Mouse (Mus musculus): Measurements from ENCODE around the gene Trp73. TPM values are rescaled to one million over a fixed set of nuclear protein-coding genes. Genes with fewer than 3 reads are reported as not detected.

Gene Trp73
- total RNA-seq, 2 experiments from 2014 or later, result not detected

DNA sequence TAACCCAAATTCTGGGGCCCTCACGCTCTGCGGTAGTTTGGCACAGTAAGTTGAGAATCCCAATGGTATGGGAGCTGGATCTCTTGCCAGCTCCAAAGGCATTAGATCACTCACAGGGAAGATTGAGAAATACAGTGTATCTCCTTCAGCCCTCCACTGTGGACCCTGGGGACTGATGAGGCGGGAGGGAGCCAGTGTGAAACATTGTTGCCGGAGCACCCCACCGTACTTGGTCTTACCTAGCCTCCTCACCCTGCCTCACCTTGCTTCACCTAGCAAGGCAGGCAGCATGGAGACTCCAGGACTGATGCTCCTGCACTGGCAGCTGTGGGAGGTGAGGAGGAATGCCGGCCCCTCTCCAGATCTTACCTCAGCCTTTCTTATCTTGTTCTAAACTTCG, 84.5 kb downstream of the Trp73 start:
- no peak for ATAC-seq (replicated peaks; ENCODE audit: low FRiP score, poor library complexity, severe bottlenecking)

DNA sequence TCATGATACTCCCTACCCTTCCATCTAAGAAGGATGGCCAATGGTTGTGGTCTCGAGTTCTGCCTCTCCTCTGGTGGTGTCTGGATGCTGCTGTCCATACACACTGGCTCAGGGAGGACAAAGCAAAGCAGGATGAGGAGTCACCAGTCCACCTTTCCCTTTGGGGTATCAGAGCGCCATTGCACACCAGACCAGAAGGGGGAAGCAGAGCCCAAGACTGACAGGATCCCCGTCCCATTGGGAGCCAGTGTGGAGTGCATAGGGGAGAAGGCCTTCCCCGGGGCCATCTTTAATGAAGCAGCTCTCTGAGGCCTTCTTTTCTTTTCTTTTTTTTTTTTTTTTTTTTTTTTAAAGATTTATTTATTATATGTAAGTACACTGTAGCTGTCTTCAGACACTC, 86.9 kb downstream of the Trp73 start:
- ATAC-seq (replicated peaks; ENCODE audit: low FRiP score, poor library complexity, severe bottlenecking), result no peak

DNA sequence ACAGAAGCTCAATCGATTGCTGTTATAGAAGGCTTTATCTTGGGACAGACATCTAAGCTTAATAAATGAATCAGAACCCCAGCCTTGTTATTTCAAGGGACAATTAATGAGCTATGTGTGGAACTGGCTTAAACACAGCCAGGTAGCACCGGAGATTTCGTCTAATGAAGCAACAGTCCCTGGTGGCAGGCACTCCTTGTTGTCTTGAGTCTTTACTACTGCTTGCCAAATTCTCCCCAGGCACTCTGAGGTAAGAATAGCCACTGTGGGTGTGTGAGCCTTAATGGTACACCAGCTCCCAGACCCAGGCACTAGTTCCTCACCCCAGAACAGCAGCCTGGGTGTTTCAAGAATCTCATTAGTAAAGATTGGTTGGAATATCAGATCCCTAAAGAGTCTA, 88.6 kb downstream of the Trp73 start:
- no peak for ATAC-seq (replicated peaks; ENCODE audit: low FRiP score, poor library complexity, severe bottlenecking)

DNA sequence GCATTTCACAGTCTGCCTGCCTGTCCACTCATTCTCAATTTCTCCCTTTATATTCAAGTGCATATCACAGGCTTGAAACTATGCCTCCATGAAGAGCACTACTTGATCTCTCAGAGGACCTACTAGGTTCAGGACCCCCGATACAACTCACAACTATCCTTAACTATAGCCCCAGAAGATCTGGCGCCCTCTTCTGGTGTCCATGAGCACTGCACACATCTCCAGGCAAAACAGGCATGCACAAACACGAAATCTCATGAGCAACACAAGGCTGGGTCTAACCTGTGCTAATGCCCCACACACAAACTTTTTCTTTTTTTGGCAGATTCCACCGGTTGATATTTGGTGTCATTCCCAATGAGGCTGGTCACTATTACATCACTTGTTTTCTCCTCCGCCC, 94.2 kb downstream of the Trp73 start:
- no peak for ATAC-seq (replicated peaks; ENCODE audit: low FRiP score, poor library complexity, severe bottlenecking)

DNA sequence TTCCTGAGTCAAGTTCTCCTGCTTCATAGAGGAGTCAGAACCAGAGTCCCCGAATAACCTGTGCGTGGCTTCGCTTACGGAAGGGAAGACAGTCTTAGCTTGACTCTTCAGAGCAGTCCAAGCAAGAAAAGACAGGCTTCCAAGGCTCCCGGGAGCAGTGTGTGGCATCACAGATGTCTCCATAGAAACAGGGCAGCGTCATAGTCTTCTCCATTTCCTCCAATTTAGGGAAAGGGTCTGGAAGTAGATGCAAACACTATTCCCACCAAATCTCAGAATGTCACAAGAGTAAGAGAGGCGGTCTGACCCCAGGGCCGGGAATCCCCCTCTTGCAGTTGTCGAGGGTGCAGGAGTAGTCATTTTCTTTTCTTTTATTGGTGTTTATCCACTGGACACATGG, 97.4 kb downstream of the Trp73 start, which contains the start of gene Ccdc27:
Gene Ccdc27 (minus strand): TSS at position 101 of the 400 bp plus-strand sequence.
- ATAC-seq (replicated peaks; ENCODE audit: low FRiP score, poor library complexity, severe bottlenecking), result no peak

DNA sequence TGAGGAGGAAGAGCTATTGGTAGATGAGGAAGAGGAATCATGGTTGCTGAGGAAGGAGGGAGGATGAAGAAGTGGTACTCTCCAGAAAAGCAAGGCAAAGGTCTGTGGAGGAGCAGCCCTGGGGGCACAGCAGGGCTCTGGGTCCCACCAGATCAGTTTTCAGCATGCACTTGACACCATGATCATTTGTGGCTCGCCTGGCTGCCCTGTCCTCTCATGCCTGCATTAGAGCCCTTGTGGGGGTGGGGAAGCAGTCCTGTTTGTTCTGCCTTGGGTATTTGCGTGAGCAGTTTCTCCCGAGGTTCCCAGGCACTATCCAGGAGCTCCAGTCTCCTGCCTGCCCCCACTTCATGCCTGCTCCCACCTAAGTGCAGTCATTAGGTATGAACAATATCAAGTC, 102.9 kb downstream of the Trp73 start:
- no peak for ATAC-seq (replicated peaks; ENCODE audit: low FRiP score, poor library complexity, severe bottlenecking)

DNA sequence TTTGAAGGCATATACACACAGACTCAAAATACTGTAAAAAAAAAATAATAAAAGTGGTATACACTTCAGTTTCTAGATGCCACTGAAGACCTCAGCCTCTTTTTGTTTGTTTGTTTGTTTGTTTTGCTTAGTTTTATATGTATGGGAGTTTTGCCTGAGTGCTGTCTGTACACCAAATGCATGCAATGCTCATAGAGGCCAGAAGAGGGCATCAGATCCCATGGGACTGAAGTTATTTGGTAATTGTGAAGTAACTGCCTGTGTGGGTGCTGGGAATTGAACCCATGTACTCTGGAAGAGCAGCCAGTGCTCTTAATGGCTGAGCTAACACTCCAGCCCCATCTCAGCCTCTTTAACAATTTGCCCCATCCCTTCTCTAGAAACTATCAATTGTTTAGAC, 111.4 kb downstream of the Trp73 start:
- no peak for ATAC-seq (replicated peaks; ENCODE audit: low FRiP score, poor library complexity, severe bottlenecking)

DNA sequence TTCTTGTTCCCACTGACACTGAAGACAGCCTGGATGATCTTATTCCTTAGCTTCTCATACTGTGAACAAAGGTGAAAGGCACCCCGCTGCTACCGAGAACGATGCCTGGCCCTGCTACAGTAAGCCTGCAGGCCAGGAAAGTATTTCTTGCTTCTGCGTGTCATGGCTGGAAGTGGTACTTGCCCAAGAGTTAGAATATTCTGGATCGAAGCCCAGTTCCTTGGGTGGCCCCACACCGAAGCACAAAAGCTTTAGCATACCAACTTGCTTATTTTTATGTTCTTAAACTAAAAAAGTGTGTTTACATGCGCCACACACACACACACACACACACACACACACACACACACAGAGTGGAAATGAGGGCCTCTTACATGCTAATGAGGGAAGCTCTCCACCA, 111.9 kb downstream of the Trp73 start:
- ATAC-seq (replicated peaks; ENCODE audit: low FRiP score, poor library complexity, severe bottlenecking), result no peak

DNA sequence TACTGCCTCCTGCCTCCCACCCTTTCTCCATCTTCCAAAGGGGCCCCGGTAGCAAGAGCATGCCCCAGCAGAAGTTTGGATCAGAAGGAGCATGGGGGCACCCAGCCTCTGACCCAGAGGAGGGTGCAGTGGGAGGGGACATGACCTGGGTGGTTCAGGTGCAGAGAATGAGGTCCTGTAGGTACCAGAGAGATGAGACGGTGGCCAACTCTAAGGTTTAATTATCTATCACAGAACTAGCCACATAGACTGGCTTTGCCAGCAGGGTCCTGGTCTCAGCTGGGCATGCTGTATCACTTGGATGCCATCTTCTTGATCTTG, 113.6 kb downstream of the Trp73 start:
- no peak for ATAC-seq (replicated peaks; ENCODE audit: low FRiP score, poor library complexity, severe bottlenecking)

DNA sequence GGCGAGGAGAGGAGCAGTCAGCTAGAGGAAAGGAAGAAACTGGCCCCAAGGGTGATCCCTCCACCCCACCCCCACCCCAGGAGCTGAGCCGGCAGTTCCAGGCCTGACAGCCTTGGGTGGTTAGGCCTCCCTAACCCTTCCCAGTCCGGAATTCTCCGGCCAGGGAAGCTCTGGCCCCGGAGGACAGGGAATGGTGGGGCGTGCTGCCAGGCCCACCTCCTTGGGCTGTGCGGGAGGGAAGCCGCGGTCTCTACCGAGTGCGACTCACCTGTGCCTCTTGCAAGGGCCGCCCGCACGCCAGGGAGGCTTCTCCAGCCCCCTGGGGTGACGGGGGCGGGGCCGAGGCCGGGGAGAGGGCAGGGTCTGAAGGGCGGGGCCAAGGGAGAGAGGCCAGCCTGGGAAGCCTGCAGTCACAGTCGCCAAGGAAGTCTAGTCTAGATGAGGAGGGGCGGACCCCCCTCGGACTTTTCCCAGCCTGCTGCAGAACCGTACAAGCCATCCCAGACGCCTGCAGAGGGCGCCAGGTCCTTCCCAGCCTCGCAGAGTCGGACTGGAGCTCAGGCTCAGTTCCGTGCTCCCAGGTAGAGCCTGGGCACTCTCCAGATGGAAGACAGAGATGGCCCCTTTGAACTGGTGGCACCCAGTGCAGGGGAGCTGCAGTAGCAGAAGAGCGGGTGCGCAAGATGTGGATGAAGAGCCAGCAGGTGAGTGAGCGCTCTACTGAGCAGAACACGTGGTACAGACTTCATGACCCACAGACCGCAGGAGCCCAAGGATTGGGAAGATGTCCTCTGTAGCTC, 114.2 kb downstream of the Trp73 start, which contains the start of gene Smim1:
Gene Smim1 (minus strand): TSS at position 590 of the 800 bp plus-strand sequence.
- peak; percentile 62 for ATAC-seq (replicated peaks; ENCODE audit: low FRiP score, poor library complexity, severe bottlenecking)

DNA sequence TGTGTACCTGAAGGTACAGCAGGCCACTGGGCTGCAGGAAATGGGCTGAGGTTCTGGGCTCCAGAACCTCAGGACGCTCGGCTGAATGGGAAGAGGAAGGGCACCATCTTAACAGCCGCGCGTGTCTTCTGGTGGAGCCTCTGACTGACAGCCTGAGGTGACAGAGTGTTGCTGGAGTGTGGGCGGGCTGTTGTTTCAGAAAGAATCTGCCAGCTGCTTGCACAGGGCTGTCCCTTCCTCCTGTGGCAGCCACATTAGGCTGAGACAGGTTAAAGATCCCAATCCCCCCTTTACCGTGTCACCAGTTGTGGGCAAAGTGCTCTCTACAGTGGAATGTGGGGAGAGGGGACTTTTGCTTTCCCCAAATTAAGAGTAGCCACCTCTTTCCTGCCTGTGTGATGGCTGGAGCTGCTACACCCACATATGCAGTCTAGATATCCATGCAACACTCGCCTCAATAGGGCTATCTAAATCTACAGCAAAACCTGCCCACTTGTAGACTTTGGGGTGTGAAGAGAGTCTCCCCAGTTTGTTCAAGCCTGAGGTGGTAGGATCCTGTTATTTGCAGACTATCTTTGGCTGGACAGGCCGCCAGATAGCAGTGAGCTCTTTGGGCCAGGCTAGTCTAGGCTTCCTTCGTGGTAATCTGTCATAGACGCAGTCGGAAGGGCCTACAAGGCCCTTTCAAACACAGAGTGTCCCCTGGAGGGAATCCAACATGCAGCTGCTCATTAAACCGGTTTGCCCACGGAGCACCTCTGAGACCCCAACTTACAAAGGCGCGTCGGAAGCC, 115.1 kb downstream of the Trp73 start:
- ATAC-seq (replicated peaks; ENCODE audit: low FRiP score, poor library complexity, severe bottlenecking), result peak; percentile 36

DNA sequence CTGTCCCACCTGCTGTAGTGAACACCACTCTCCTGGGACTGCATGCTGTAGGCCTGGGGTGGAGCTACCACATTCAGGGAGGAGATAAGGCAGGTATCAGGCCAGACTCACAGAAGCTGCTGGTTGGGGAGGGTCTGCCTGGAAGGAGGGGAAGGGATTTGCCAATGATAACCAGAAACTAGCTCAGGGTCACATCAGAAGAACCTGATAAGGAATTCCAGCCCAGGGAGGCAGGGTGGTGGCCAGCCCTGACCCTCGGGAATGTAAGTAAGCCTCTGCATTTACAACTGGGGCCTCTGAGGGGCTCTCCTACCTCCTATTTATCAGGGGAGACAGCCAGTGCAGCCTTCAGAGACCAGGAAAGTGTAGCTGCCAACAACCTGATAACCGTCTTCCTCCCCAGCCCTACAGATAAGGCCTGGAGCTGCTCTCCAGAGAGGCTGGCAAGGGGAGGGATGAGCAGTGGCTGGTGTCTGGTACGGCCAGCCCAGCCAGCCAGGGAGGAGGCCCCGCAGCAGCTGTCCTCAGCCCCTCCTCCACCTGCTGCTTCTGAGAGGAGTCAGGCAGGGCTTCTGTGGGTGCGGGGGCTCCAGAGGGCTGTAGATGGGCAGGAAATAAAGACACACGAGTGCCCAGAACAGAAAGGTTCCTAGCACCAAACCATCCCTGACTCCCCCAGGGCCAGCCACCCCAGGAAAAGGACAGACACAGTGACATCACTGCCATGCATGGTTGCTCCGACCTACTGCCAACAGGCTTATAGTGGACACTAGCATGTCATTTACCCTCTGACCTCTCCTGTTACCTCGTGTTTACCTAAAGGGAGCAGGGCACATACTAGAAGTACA, 116.0 kb downstream of the Trp73 start:
- peak; percentile 75 for ATAC-seq (replicated peaks; ENCODE audit: low FRiP score, poor library complexity, severe bottlenecking)

DNA sequence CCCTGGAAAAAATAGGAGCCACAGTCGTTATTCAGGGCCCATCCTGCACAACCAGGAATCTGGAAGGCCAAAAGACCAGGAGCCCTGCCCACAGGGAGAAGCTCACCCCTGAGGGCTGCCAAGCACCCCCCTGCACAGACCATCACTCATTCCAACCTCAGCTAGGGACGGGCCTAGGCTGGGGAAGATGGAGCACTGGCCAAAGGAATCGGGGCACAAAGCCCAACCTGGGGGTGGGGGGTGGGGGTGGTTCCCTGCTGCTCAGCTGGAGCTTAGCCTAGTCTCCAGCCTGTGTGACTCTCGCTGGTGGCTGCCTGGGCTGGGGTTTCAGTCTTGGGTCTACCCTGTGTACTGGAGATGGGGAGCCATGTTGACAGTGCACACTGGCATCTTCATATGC, 117.2 kb downstream of the Trp73 start:
- no peak for ATAC-seq (replicated peaks; ENCODE audit: low FRiP score, poor library complexity, severe bottlenecking)

DNA sequence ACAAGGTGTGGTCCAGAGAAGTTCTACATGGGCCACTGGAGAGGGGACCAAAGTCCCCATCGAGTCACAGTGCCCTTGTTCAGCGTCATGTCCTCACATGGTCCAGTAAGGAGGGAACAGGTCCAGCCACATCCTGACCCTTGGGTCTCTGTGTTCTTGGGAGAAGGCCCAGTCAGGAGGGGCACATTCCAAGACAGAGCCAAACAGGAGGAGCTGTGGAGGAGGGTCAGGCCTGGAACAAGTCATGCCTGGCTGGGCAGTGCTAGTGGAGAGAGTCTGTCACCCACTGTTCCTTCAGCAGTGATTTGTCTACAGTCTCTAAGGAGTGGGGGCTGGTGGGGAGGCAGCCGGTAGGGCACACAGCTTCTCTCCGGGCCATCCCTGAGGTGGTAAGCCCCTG, 117.6 kb downstream of the Trp73 start:
- no peak for ATAC-seq (replicated peaks; ENCODE audit: low FRiP score, poor library complexity, severe bottlenecking)

DNA sequence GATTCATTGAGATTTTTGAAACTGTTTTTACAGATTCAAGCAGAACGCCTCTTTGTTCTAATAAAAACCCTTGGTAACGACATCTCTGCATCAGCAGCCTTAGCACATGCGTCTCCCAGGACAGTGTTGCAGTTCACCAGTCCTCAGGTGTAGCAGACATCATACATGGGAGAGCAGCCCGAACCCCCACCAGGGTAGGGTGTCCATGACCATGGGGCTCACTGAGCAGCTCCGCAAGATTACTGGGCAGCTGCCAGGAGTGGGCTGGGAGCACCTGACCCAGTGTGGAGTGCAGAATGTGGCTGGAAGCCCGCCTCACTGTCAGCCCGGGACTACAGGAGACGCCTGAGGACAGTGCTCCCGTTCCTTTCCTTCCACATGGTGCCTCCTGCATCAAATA, 118.6 kb downstream of the Trp73 start:
- ATAC-seq (replicated peaks; ENCODE audit: low FRiP score, poor library complexity, severe bottlenecking), result no peak

DNA sequence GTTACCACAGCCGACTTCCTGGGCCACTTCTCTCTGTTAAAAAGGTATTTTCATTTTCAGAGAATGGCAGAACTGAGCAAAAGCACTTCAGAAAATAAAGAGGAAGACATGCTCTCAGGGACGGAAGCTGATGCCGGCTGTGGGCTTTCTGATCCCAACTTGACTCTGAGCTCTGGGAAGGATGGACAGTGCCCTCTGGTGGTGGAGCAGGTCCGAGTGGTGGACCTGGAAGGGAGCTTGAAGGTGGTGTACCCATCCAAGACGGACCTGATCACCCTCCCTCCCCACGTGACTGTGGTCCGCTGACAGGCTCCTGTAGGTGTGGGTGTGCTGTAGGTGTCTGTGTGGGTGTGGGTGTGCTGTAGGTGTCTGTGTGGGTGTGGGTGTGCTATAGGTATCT, 120.4 kb downstream of the Trp73 start:
- ATAC-seq (replicated peaks; ENCODE audit: low FRiP score, poor library complexity, severe bottlenecking), result no peak

DNA sequence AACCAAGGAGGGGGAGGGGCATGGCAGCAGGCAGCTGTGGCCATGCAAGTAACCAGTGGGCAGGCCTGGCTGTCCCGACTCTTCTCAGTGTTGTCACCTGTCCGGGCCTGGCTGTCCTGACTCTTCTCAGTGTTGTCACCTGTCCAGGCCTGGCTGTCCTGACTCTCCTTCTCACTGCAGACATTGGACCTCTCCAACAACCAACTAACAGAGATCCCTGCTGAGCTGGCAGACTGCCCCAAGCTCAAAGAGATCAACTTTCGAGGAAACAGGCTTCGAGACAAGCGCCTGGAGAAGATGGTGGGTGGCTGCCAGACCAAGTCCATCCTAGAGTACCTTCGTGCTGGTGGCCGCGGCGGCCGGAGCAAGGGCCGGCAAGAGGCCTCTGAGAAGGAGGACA, 124.5 kb downstream of the Trp73 start:
- ATAC-seq (replicated peaks; ENCODE audit: low FRiP score, poor library complexity, severe bottlenecking), result no peak

DNA sequence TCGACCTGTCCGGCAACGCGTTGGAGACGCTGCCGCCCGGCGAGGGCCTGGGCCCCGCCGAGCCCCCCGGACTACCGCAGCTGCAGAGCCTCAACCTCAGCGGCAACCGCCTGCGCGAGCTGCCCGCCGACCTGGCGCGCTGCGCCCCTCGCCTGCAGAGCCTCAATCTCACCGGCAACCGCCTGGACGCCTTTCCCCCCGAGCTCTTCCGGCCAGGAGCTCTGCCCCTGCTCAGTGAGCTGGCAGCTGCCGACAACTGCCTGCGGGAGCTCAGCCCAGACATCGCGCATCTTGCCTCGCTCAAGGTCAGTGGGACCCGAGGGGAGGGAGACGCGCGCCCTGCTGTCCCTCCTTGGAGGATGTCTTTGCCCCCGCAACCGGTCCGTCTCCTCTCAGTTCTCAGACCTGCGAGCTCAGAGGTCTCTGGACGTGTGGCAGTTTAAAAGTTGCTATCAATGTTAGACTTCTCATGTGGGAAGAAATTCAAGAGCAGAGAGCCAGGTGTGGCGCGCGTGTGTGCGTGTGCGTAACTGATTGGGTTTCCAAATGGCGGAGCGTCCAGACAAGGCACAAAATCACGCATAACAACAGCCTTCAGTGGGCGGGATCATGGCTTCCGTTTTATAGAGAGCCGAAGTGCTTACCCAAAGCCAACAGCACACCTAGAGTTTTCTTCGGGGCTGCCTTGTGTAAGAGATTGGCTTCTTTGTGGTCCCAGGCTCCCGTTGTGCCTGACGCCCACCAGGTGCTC, 127.7 kb downstream of the Trp73 start:
- ATAC-seq (replicated peaks; ENCODE audit: low FRiP score, poor library complexity, severe bottlenecking), result no peak

DNA sequence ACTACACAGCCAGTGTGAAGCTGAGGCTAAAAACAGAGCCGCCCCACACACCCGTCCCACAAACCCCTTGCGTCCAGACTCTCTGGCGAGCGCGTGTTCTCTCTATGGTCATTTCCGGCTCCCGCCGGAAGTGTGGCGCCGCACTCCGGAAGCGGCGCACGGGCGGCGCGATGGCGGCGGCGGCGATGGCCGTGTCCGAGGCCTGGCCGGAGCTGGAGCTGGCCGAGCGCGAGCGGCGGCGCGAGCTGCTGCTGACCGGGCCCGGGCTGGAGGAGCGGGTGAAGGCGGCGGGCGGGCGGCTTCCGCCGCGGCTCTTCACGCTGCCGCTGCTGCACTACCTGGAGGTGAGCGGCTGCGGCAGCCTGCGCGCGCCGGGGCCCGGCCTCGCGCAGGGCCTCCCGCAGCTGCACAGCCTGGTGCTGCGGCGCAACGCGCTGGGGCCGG, 128.3 kb downstream of the Trp73 start, which contains the start of gene Lrrc47:
Gene Lrrc47 (plus strand): TSS at position 86 of the 444 bp plus-strand sequence.
- peak; percentile 96 for ATAC-seq (replicated peaks; ENCODE audit: low FRiP score, poor library complexity, severe bottlenecking)

Measured in erythroid progenitor cell, adult 5-6 weeks (primary cell).